Mouse (Mus musculus) cerebellum, adult 2 months (tissue): ENCODE measurements at regions not wholly inside any gene's neighbourhood (a gene's known extent, or its start where the extent isn't known, plus 50 kb on each side); places are given as distances from the start of the nearest gene placed in this dataset.

Source experiments
- CTCF ChIP-seq: fragments of 200-500 bp; IDR thresholded peaks from 2 replicates; pipeline ENCODE4 v1.5.1; 2011; ENCODE audit warnings: low read depth, mild to moderate bottlenecking, control low read depth, low read length, moderate library complexity, borderline replicate concordance; ENCODE audit not compliant: insufficient read depth
- POLR2A ChIP-seq: fragments of 200-500 bp; IDR thresholded peaks from 2 replicates; pipeline ENCODE4 v1.6.1; 2011; ENCODE audit warnings: low read length, control low read depth, borderline replicate concordance; ENCODE audit not compliant: insufficient read depth

DNA sequence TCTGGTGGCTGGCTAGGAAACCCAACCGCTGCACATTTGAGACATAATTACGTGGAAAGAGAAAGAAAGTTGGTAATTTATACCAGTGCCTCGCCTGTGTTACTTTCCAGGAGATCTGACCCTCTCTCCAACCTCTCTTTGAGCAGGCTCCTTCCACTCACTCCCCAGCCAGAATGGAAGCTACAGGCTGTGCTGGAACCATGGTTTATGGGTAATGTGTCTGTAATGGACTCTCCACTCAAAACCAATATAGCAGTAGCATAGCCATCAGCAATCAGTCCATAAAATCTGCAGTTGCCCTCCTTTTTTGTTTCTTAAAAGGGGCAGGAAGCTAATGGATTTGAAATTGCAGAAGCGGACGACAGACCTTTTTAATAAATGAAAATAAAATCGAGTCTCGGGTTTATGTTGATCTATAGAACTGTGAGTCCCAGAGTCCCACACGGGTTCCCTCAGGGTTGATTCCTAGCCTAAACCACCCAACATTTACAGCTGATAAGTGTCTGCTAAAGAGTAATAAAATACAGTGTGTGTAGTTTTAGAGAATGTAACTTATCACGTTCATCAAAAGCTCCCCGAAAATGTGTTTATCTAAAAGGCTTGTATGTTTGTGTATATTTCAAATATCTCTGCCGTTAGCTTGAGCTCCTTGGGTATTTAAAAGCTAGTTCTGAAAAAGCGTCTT lies 656.6 kb upstream of the Sox9 start:
- no peak for TF ChIP-seq CTCF
- no peak for TF ChIP-seq POLR2A
